Mouse (Mus musculus) stomach, postnatal 0 days (tissue): ENCODE measurements at regions not wholly inside any gene's neighbourhood (a gene's known extent, or its start where the extent isn't known, plus 50 kb on each side); places are given as distances from the start of the nearest gene placed in this dataset.

Experiments
- CTCF ChIP-seq: IDR thresholded peaks from 2 replicates; pipeline ENCODE4 v1.5.1; 2016; ENCODE audit warnings: antibody characterized with exemption, low read depth, mild to moderate bottlenecking, moderate library complexity
- EP300 ChIP-seq: optimal IDR thresholded peaks from 2 replicates; pipeline ENCODE3; 2016; ENCODE audit warnings: antibody characterized with exemption

GRCm38 (mm10) chr9:52278701-52279023, 110.3 kb upstream of the Zc3h12c start:
- TF ChIP-seq CTCF (no peak), EP300 (no peak)
